Mouse (Mus musculus) spleen, adult 2 months (tissue): Measurements from ENCODE around the gene Jak1.

Experiments used
- CTCF ChIP-seq: fragments of 200-500 bp; IDR thresholded peaks from 2 replicates; pipeline ENCODE4 v1.5.1; 2011; ENCODE audit warnings: mild to moderate bottlenecking, inconsistent platforms; ENCODE audit not compliant: insufficient read depth, insufficient read length, insufficient replicate concordance; ENCODE audit errors: extremely low read depth
- POLR2A ChIP-seq: fragments of 200-500 bp; IDR thresholded peaks from 2 replicates; pipeline ENCODE4 v1.6.1; 2011; ENCODE audit warnings: low read depth, low read length, inconsistent platforms

DNA sequence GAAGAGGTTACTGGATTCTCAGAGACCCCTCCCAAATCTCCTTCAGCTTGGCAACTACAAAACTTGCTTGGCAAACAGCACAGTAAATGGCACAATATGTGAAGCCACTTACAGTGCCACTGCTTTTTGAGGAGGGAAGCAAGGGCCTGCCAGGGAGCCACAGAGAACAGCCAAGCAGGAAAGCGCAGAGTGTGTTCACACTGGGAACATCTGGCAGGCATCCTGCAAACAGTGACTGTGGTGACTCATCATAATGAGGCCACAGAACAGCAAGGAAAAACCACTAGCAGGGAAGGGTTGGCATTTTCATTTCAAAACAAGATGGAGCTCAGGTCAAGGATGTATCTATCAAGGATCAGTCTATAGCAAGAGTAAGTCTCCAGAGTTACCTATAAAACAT, 30.8 kb downstream of the Jak1 start:
- TF ChIP-seq CTCF: no peak
- no peak for TF ChIP-seq POLR2A
